Mouse (Mus musculus) intestine, embryonic 16.5 days (tissue): Measurements from ENCODE around the gene Sox5. TPM values are rescaled to one million over a fixed set of nuclear protein-coding genes. Genes with fewer than 3 reads are reported as not detected.

Source experiments
- ATAC-seq: fragments of 200-750 bp; cut with Nextera tagmentation; 2 replicates; pipeline ENCODE4 v1.8.0; 2017; ENCODE audit warnings: moderate TSS enrichment, moderate library complexity
- H3K27ac ChIP-seq: fragments of 300-500 bp; sonication (generic); 2 replicates; pipeline ENCODE4 v1.5.1; 2014; ENCODE audit warnings: mild to moderate bottlenecking, low read length
- H3K27me3 ChIP-seq: fragments of 300-500 bp; sonication (generic); replicated peaks from 2 replicates; pipeline ENCODE4 v1.6.1; 2014; ENCODE audit warnings: low read length, control low read depth, mixed read lengths; ENCODE audit not compliant: control insufficient read depth, insufficient read depth
- H3K36me3 ChIP-seq: fragments of 300-500 bp; sonication (generic); 2 replicates; pipeline ENCODE4 v1.6.1; 2014; ENCODE audit warnings: low read length, control low read depth; ENCODE audit not compliant: control insufficient read depth, insufficient read depth
- H3K4me1 ChIP-seq: fragments of 300-500 bp; sonication (generic); 2 replicates; pipeline ENCODE4 v1.6.1; 2014; ENCODE audit warnings: low read length, control low read depth, mixed read lengths; ENCODE audit not compliant: control insufficient read depth, insufficient read depth
- H3K4me2 ChIP-seq: fragments of 300-500 bp; sonication (generic); 2 replicates; pipeline ENCODE4 v1.6.1; 2014; ENCODE audit warnings: low read depth, low read length, control low read depth
- H3K4me3 ChIP-seq: fragments of 300-500 bp; sonication (generic); 2 replicates; pipeline ENCODE4 v1.5.1; 2014; ENCODE audit warnings: mild to moderate bottlenecking, low read length
- H3K9ac ChIP-seq: fragments of 300-500 bp; sonication (generic); 2 replicates; pipeline ENCODE4 v1.6.1; 2014; ENCODE audit warnings: low read depth, low read length
- H3K9me3 ChIP-seq: fragments of 300-500 bp; sonication (generic); 2 replicates; pipeline ENCODE4 v1.6.1; 2016; ENCODE audit warnings: low read length, control low read depth; ENCODE audit not compliant: control insufficient read depth
- WGBS: fragments of 180-500 bp; shearing (Covaris S2); extraction: QIAGEN DNeasy Blood & Tissue Kit; methylation state at CpG from one replicate; pipeline ENCODE4 v1.1.7; 2014; 5-methylcytosine and 5-hydroxymethylcytosine counted together
- polyA plus RNA-seq: library from polyadenylated mRNA; unstranded; fragments of >200 nt; fragmentation: Nextera tagmentation; extraction: Ambion mirVana; gene quantifications from 2 replicates; pipeline ENCODE4 v1.2.1, GENCODE M21; 2015

Sox5 gene
- polyA plus RNA-seq, 1 experiment from 2014 or later: 14.3 TPM

DNA sequence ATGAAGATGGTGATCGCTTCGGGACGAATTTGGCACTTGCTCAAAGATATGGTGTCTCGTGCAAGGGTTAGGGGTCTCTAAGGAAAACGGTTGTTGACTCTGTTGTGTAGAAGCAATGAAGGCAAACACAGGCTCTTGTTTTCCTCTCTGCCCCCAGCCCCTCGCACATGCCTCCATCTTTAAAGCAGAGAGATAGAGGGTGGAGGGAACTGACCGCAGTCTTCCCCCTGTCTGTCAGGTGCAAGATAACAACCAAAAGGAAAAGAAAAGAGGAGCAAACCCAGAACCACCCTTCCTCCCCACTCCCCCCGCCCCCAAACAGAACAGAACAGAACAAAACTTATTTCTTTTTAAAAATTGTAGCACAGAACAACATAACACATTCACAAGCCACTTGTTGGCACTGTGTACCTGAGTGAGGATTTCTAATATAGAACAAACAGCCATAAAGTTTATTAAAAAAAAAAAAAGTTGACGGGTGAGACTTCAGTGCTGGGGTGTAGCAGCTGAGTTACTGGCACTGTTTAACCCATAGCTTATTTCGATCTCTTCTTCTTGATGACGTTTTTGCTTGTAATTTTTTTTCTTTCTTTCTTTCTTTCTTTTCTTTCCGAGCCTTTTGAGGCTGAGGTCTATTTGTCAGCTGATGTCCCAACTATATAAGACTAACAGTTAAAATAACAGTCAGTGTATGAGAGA is 949.1 kb downstream of the Sox5 start:
- H3K27ac ChIP-seq: no peak overlapping the region
- H3K4me3 ChIP-seq: no peak overlapping the region
- ATAC-seq: no peak
- no peaks in the 10 kb centered on the region for H3K9me3 ChIP-seq
- no peaks in the 10 kb centered on the region for H3K36me3 ChIP-seq
- WGBS: 85% methylated on average over 12 of the region's 12 CpGs
- H3K4me1 ChIP-seq: no peaks in the 10 kb centered on the region
- H3K4me2 ChIP-seq: no peak overlapping the region
- H3K27me3 ChIP-seq: no peaks in the 10 kb centered on the region
- no peak overlapping the region for H3K9ac ChIP-seq

GRCm38 (mm10) chr6:143831246-143831645 is 950.5 kb downstream of the Sox5 start:
- H3K4me1 ChIP-seq: no peaks in the 10 kb centered on the region
- no peak overlapping the region for H3K4me3 ChIP-seq
- no peak overlapping the region for H3K27ac ChIP-seq
- ATAC-seq: no peak
- no peaks in the 10 kb centered on the region for H3K27me3 ChIP-seq
- H3K9ac ChIP-seq: no peak overlapping the region
- WGBS: 75% methylated on average over 4 of the region's 4 CpGs
- no peaks in the 10 kb centered on the region for H3K36me3 ChIP-seq
- H3K9me3 ChIP-seq: no peaks in the 10 kb centered on the region
- no peak overlapping the region for H3K4me2 ChIP-seq

GRCm38 (mm10) chr6:143830131-143830530 is 951.6 kb downstream of the Sox5 start:
- H3K36me3 ChIP-seq: no peaks in the 10 kb centered on the region
- ATAC-seq: no peak
- no peak overlapping the region for H3K27ac ChIP-seq
- H3K4me2 ChIP-seq: no peak overlapping the region
- H3K9ac ChIP-seq: no peak overlapping the region
- no peaks in the 10 kb centered on the region for H3K27me3 ChIP-seq
- H3K9me3 ChIP-seq: no peaks in the 10 kb centered on the region
- no peaks in the 10 kb centered on the region for H3K4me1 ChIP-seq
- 73% methylated on average over 2 of the region's 2 CpGs for WGBS
- no peak overlapping the region for H3K4me3 ChIP-seq

DNA sequence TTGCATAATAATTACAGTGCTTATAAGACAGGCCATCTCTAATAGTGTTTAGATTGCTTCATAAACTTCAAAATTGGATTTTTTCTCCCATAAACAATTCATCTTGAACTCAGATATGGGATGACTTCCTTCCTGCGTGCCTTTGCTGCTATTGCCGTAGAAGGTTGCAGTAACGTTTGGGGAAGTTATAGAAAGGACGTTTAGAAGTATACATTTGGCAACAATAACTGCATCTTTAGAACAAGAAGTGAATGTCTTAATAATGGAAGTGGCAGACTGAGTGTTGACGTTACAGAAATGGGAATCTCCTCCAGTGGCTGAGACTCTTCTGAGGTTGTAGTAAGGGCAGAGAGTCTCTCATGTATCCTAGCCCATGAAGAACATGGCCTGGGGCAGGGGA is 955.0 kb downstream of the Sox5 start:
- ATAC-seq: no peak
- WGBS: 77% methylated on average over 5 of the region's 5 CpGs
- Histone ChIP-seq H3K9me3 (no peaks in the 10 kb centered on the region), H3K36me3 (no peaks in the 10 kb centered on the region), H3K27ac (no peak overlapping the region), H3K4me1 (no peaks in the 10 kb centered on the region), H3K4me2 (no peak overlapping the region), H3K4me3 (no peak overlapping the region), H3K27me3 (no peaks in the 10 kb centered on the region), H3K9ac (no peak overlapping the region)

- WGBS: 88% methylated on average over 5 of the region's 5 CpGs
- Histone ChIP-seq H3K4me1 (no peaks in the 10 kb centered on the region), H3K4me3 (no peak overlapping the region), H3K4me2 (no peak overlapping the region), H3K9ac (no peak overlapping the region), H3K36me3 (no peaks in the 10 kb centered on the region), H3K9me3 (no peaks in the 10 kb centered on the region), H3K27me3 (no peaks in the 10 kb centered on the region), H3K27ac (no peak overlapping the region)
- no peak for ATAC-seq
These were observed 955.8 kb downstream of the Sox5 start for GRCm38 (mm10) chr6:143825966-143826365.

GRCm38 (mm10) chr6:143825086-143825485 is 956.7 kb downstream of the Sox5 start:
- no peak overlapping the region for H3K27ac ChIP-seq
- no peak for ATAC-seq
- no peaks in the 10 kb centered on the region for H3K9me3 ChIP-seq
- no peak overlapping the region for H3K9ac ChIP-seq
- H3K36me3 ChIP-seq: no peaks in the 10 kb centered on the region
- no peaks in the 10 kb centered on the region for H3K27me3 ChIP-seq
- H3K4me2 ChIP-seq: no peak overlapping the region
- WGBS: 84% methylated on average over 6 of the region's 6 CpGs
- H3K4me3 ChIP-seq: no peak overlapping the region
- H3K4me1 ChIP-seq: no peaks in the 10 kb centered on the region

GRCm38 (mm10) chr6:143788446-143788845 is 993.3 kb downstream of the Sox5 start:
- ATAC-seq: no peak
- H3K4me3 ChIP-seq: no peak overlapping the region
- H3K36me3 ChIP-seq: no peaks in the 10 kb centered on the region
- H3K9ac ChIP-seq: no peak overlapping the region
- H3K4me1 ChIP-seq: no peaks in the 10 kb centered on the region
- 93% methylated on average over 2 of the region's 2 CpGs for WGBS
- no peaks in the 10 kb centered on the region for H3K27me3 ChIP-seq
- H3K4me2 ChIP-seq: no peak overlapping the region
- no peak overlapping the region for H3K27ac ChIP-seq
- no peaks in the 10 kb centered on the region for H3K9me3 ChIP-seq

DNA sequence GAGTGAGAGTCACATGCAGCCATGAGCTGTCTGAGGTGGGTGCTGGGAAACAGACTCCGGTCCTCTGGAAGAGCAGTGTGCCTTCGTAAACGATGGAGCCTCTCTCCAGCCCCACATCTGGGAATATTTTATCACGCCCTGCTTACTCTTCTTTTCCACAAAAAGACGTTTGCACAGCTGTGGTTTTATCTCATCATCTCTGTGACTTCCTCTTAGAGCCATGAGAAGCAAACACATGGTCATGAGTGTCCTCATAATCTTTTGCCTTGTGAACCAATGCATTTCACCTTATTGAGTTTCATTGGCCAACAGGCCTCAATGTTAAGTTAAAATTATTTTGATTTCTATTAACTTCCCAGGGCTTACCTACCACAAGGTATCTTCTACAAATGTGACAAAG is 994.4 kb downstream of the Sox5 start:
- ATAC-seq: no peak
- no peaks in the 10 kb centered on the region for H3K27me3 ChIP-seq
- no peaks in the 10 kb centered on the region for H3K36me3 ChIP-seq
- no peak overlapping the region for H3K27ac ChIP-seq
- no peaks in the 10 kb centered on the region for H3K9me3 ChIP-seq
- no peak overlapping the region for H3K4me2 ChIP-seq
- H3K4me3 ChIP-seq: no peak overlapping the region
- 79% methylated on average over 5 of the region's 5 CpGs for whole genome bisulfite sequencing
- no peaks in the 10 kb centered on the region for H3K4me1 ChIP-seq
- H3K9ac ChIP-seq: no peak overlapping the region

- no peaks in the 10 kb centered on the region for H3K27me3 ChIP-seq
- H3K4me1 ChIP-seq: no peaks in the 10 kb centered on the region
- no peak overlapping the region for H3K4me3 ChIP-seq
- H3K9me3 ChIP-seq: no peaks in the 10 kb centered on the region
- H3K36me3 ChIP-seq: no peaks in the 10 kb centered on the region
- no peak overlapping the region for H3K27ac ChIP-seq
- 64% methylated on average over 4 of the region's 4 CpGs for WGBS
- H3K4me2 ChIP-seq: no peak overlapping the region
- ATAC-seq: no peak
- no peak overlapping the region for H3K9ac ChIP-seq
These were observed 996.1 kb downstream of the Sox5 start for GRCm38 (mm10) chr6:143785685-143786084.
